Mouse (Mus musculus) heart, embryonic 12.5 days (tissue): ENCODE data around the gene Dennd1b. TPM values are rescaled to one million over a fixed set of nuclear protein-coding genes. Genes with fewer than 3 reads are reported as not detected.

Source experiments
- ATAC-seq: fragments of 200-750 bp; cut with Nextera tagmentation; 2 replicates; pipeline ENCODE4 v1.8.0; 2017; ENCODE audit warnings: moderate TSS enrichment, moderate library complexity; ENCODE audit not compliant: insufficient number of reproducible peaks, low FRiP score
- H3K27ac ChIP-seq: fragments of 300-500 bp; sonication (generic); 2 replicates; pipeline ENCODE4 v1.5.1; 2016; ENCODE audit warnings: mild to moderate bottlenecking, moderate library complexity; ENCODE audit not compliant: poor library complexity, severe bottlenecking
- H3K27me3 ChIP-seq: fragments of 300-500 bp; sonication (generic); replicated peaks from 2 replicates; pipeline ENCODE4 v1.6.1; 2016; ENCODE audit warnings: mild to moderate bottlenecking, moderate library complexity
- H3K36me3 ChIP-seq: fragments of 300-500 bp; sonication (generic); 2 replicates; pipeline ENCODE4 v1.6.1; 2016; ENCODE audit warnings: mild to moderate bottlenecking, moderate library complexity
- H3K4me1 ChIP-seq: fragments of 300-500 bp; sonication (generic); replicated peaks from 2 replicates; pipeline ENCODE4 v1.6.1; 2016; ENCODE audit warnings: mild to moderate bottlenecking
- H3K4me2 ChIP-seq: fragments of 300-500 bp; sonication (generic); 2 replicates; pipeline ENCODE4 v1.6.1; 2016; ENCODE audit warnings: mild to moderate bottlenecking, moderate library complexity
- H3K4me3 ChIP-seq: fragments of 300-500 bp; sonication (generic); 2 replicates; pipeline ENCODE4 v1.5.1; 2016; ENCODE audit warnings: mild to moderate bottlenecking
- H3K9ac ChIP-seq: fragments of 300-500 bp; sonication (generic); 2 replicates; pipeline ENCODE4 v1.6.1; 2016; ENCODE audit warnings: mild to moderate bottlenecking, moderate library complexity
- H3K9me3 ChIP-seq: fragments of 300-500 bp; sonication (generic); replicated peaks from 2 replicates; pipeline ENCODE4 v1.6.1; 2016; ENCODE audit warnings: mild to moderate bottlenecking, moderate library complexity
- WGBS: fragments of 180-500 bp; shearing (Covaris S2); methylation state at CpG from one replicate; pipeline ENCODE4 v1.1.7; 2016; 5-methylcytosine and 5-hydroxymethylcytosine counted together
- polyA plus RNA-seq: library from polyadenylated mRNA; unstranded; fragments of >200 nt; fragmentation: Nextera tagmentation; extraction: Ambion mirVana; gene quantifications from 2 replicates; pipeline ENCODE4 v1.2.1, GENCODE M21; 2016

Dennd1b gene
- polyA plus RNA-seq, 1 experiment from 2014 or later = 13.9 TPM

DNA sequence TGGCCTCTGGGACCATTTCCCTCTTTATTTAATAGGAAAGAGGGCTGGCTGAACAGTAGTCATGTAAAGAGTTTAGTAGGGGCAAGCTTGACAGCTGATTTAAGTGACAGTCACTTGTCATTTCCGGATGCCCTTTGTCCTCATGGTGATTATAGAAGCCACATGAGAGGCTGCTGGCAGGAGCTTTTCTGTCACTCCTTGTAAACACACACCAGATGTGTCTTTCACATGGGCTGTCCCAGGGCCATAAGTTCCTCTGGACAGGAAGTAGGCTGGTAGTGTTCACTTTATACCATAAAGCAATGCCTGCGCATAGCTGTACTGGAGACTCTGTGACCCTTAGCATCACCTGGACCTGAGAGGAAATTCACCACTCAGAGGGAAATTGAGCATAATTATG is 230.8 kb downstream of the Dennd1b start:
- Histone ChIP-seq H3K9me3 (no peaks in the 10 kb centered on the region), H3K27ac (no peak overlapping the region), H3K36me3 (no peaks in the 10 kb centered on the region), H3K27me3 (no peaks in the 10 kb centered on the region), H3K9ac (no peak overlapping the region), H3K4me3 (no peak overlapping the region), H3K4me1 (peaks cover 5% of the 10 kb centered on the region), H3K4me2 (no peak overlapping the region)
- WGBS = 46% methylated on average over 2 of the region's 2 CpGs
- ATAC-seq = no peak

DNA sequence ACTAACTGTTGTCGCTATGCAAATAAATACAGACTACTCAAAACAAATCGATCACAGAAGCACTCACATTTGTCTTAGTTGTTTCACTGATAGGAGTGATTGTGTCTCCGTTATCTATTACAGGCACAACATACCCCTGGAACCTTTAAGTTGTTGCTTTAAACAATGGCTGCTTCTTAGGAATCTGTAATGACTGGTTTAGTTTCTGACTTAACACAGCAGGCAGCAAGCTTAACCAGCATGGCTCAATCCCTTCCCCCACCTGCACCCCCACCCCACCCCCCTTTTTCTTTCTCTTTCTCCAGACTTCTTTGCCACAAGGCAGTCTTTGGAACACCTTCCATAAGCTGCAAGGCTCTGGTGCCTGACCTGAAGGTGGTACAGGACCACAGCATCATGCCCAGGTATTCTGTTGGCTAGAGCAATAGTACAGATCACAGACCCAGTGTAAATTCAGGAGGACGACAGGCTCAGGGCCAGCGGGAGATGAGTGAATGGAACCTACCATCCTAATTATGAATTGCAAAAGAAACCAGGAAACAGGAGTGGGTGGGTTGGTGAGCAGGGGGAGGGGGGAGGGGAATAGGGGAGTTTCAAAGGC is 231.3 kb downstream of the Dennd1b start:
- no peak overlapping the region for H3K9ac ChIP-seq
- no peak for ATAC-seq
- no peak overlapping the region for H3K4me3 ChIP-seq
- no peaks in the 10 kb centered on the region for H3K36me3 ChIP-seq
- no peak overlapping the region for H3K4me2 ChIP-seq
- H3K9me3 ChIP-seq = no peaks in the 10 kb centered on the region
- peaks cover 5% of the 10 kb centered on the region for H3K4me1 ChIP-seq
- WGBS = 21% methylated on average over 5 of the region's 5 CpGs
- no peaks in the 10 kb centered on the region for H3K27me3 ChIP-seq
- H3K27ac ChIP-seq = no peak overlapping the region

DNA sequence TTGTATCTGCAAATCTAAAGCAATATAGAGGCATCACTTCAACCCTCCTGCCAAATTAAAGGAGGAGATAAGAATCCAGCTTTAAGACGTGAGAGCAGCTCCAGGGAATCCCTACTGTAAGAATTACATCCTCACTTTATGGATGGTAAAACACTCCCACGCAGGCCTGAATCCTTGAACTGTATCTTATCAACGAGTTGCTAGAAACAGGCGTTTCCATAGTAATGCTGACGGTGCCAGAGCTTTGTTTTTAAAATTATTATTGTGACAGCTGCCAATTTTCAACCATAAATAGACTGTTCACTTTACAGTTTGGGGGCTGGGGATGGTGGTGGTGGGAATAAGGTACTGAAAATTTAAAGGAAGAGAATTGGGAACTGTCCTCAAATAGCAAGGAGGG is 239.8 kb downstream of the Dennd1b start:
- 31% methylated on average over 5 of the region's 5 CpGs for WGBS
- Histone ChIP-seq H3K4me1 (peaks cover 8% of the 10 kb centered on the region; the same call in 1 of the 2 replicates), H3K27me3 (0 out of 2 replicates have a peak, but pooled peaks cover 6% of the 10 kb centered on the region), H3K9me3 (no peaks in the 10 kb centered on the region), H3K9ac (no peak overlapping the region), H3K27ac (no peak overlapping the region), H3K36me3 (no peaks in the 10 kb centered on the region), H3K4me3 (no peak overlapping the region), H3K4me2 (no peak overlapping the region)
- ATAC-seq = no peak

DNA sequence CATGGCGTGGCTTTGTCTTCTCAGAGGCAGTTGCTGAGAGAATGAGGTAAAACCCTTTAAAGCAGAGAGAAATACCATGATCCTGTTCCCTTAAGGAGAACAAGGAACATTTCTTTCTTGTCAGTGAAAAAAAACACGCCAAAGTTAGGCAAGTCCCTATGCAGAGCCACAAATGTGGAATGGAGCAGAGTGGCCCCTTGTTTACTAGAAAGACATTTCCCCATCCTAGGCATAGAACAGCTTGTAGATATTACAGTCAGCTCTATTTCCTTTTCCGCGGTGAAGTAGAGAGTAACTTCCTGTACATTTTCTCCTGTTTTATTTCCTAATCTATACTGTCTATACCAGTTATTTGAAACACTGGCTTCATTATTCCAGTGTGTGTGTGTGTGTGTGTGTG is 243.0 kb downstream of the Dennd1b start:
- no peak for ATAC-seq
- H3K27me3 ChIP-seq = no peaks in the 10 kb centered on the region
- no peaks in the 10 kb centered on the region for H3K36me3 ChIP-seq
- H3K9me3 ChIP-seq = no peaks in the 10 kb centered on the region
- H3K9ac ChIP-seq = no peak overlapping the region
- peaks cover 8% of the 10 kb centered on the region; the same call in 1 of the 2 replicates for H3K4me1 ChIP-seq
- WGBS = 67% methylated on average over 4 of the region's 4 CpGs
- no peak overlapping the region for H3K4me3 ChIP-seq
- no peak overlapping the region for H3K27ac ChIP-seq
- H3K4me2 ChIP-seq = no peak overlapping the region

DNA sequence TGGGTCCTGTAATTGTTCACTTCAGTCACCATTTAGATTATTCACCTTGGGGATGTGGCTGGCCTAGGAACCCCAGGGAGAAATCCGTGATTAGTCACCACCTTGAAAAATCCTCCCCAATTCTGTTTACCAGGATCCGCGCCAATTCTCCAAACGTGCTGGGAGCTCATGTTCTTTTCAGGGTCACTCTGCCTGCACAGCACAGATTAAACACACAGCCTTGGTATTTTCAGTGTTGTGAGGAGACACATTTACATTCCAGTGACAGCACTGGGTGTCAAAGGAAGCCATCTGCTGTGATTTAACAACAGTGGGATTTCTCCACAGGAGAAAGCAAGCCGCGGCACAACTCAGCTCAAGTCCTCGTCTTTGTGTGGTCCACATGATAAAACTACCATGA is 246.6 kb downstream of the Dennd1b start:
- no peak overlapping the region for H3K4me2 ChIP-seq
- H3K9ac ChIP-seq = no peak overlapping the region
- no peaks in the 10 kb centered on the region for H3K27me3 ChIP-seq
- H3K9me3 ChIP-seq = no peaks in the 10 kb centered on the region
- ATAC-seq = no peak
- H3K36me3 ChIP-seq = no peaks in the 10 kb centered on the region
- H3K4me3 ChIP-seq = no peak overlapping the region
- whole genome bisulfite sequencing = 36% methylated on average over 7 of the region's 7 CpGs
- H3K4me1 ChIP-seq = no peaks in the 10 kb centered on the region
- H3K27ac ChIP-seq = no peak overlapping the region

DNA sequence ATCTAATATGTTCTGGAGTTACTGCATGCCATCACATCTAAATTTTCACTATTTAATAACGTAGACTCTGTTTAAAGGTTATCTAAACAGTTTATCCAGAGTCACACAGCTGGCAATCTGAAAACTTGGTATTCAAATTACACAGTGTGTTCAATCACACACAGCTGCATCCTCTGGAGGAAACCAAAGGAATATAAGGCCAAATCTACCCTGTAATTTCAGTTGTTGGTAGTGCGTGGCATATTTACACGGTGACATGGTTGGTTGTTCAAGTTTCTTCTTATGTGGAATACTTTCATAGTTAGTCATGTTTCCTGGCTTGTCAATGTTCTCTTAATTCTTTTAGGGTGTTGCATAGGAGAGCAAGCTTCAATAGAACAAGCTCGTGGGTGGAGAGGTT is 247.3 kb downstream of the Dennd1b start:
- no peak for ATAC-seq
- 71% methylated on average over 4 of the region's 4 CpGs for WGBS
- H3K4me3 ChIP-seq = no peak overlapping the region

DNA sequence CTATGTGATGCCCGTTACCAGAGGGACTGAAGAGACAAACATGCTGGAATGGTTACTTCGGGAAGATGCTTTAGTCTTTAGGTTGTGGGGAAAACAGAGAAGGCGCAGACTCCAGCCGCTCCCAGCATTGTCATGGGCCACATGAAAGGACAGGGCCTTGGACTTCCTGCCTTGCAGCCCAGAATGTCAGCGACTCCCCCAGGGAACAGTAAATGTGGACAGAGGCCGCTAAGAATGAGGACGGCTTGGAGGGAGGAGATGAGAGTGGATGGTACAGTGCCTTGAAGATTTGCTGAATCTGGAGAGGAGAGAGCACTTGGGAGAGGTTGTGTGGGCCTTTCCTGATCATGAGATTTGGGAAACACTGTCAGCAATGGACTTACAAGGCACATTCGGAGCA is 252.1 kb downstream of the Dennd1b start:
- H3K9me3 ChIP-seq = no peaks in the 10 kb centered on the region
- H3K27ac ChIP-seq = peak overlapping the region; percentile 43; the same call in 1 of the 2 replicates
- no peak for ATAC-seq
- no peaks in the 10 kb centered on the region for H3K27me3 ChIP-seq
- WGBS = 62% methylated on average over 8 of the region's 8 CpGs
- H3K4me1 ChIP-seq = 0 out of 2 replicates have a peak, but pooled peaks cover 7% of the 10 kb centered on the region
- H3K9ac ChIP-seq = peak overlapping the region; percentile 30; the same call in 1 of the 2 replicates
- no peak overlapping the region for H3K4me2 ChIP-seq
- no peak overlapping the region for H3K4me3 ChIP-seq
- no peaks in the 10 kb centered on the region for H3K36me3 ChIP-seq

More for the DNA sequence above, 247.3 kb downstream of the Dennd1b start:
- H3K27ac ChIP-seq = no peak overlapping the region
- H3K36me3 ChIP-seq = no peaks in the 10 kb centered on the region
- H3K4me2 ChIP-seq = no peak overlapping the region
- no peaks in the 10 kb centered on the region for H3K9me3 ChIP-seq
- H3K27me3 ChIP-seq = no peaks in the 10 kb centered on the region
- no peak overlapping the region for H3K9ac ChIP-seq
- 0 out of 2 replicates have a peak, but pooled peaks cover 4% of the 10 kb centered on the region for H3K4me1 ChIP-seq

DNA sequence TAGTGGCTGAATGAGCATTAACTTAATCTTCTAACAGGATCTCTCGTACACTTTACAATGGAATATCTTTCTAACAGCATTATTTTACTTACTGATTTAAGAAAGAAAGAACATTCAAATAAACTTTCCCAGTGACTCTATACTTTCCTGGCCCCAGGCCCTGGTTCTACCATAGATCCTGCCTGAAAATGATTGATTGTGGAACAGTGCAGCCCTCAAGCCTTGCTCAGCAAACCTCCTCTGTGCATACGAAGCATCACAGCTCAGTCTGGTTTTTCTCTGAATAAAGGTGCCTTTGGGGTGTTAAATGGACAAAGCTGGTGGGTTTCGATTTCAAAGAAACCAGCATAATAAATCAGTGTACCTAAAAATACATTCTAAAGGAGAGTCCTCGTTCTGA is 260.6 kb downstream of the Dennd1b start:
- no peak overlapping the region for H3K4me2 ChIP-seq
- H3K27ac ChIP-seq = no peak overlapping the region
- H3K9ac ChIP-seq = no peak overlapping the region
- ATAC-seq = no peak
- no peaks in the 10 kb centered on the region for H3K36me3 ChIP-seq
- 74% methylated on average over 4 of the region's 4 CpGs for WGBS
- H3K4me3 ChIP-seq = no peak overlapping the region
- H3K27me3 ChIP-seq = no peaks in the 10 kb centered on the region
- no peaks in the 10 kb centered on the region for H3K9me3 ChIP-seq
- no peaks in the 10 kb centered on the region for H3K4me1 ChIP-seq

DNA sequence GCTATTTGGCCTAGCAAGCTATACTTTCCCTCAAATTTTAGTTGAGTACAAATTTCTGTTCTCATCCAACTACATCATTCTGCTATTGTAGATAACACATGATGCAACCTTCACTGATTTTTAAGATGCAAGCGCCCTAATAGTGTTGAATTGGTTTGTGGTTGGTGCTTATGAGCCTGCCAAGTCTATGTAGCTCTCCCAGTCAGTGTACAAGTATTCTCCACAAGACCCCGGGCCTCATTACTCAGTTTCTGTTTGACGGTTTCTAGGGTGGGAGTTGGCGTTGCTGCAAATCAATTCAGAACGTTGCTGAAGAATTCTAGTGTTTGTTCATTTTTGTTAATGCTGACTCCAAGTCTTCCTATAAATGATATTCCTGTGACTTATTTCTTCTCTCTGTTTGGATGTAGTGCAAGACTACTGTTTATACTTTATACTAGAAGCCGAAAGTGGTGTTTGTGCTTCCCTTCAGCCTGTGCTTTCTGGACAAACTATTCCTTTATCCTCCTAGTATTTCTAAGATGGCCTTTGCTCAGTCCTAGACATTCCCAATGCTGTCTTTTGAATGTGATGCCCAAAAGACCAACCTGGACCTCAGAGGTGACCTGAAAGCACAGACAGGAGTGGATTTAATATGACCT is 261.2 kb downstream of the Dennd1b start:
- Histone ChIP-seq H3K9ac (no peak overlapping the region), H3K36me3 (no peaks in the 10 kb centered on the region), H3K4me2 (no peak overlapping the region), H3K9me3 (no peaks in the 10 kb centered on the region), H3K27me3 (no peaks in the 10 kb centered on the region), H3K27ac (no peak overlapping the region), H3K4me1 (no peaks in the 10 kb centered on the region), H3K4me3 (no peak overlapping the region)
- ATAC-seq = no peak
- WGBS = 81% methylated on average over 6 of the region's 6 CpGs

Other genes with a start within 250 kb of the Dennd1b start
- 1.0 and 1.2 TPM in 2 replicates for gene Lhx9, start 114.9 kb upstream of the Dennd1b start, polyA plus RNA-seq
- gene 2310009B15Rik, start 106.6 kb upstream of the Dennd1b start, polyA plus RNA-seq = 26.6 and 31.3 TPM in 2 replicates